Mouse (Mus musculus): Measurements from ENCODE around the gene Hsf2bp.

Hsf2bp gene

GRCm38 (mm10) chr17:31896311-31896710, 139.8 kb downstream of the Hsf2bp start:
- TF ChIP-seq GATA4 (IDR thresholded peaks at IDR 0.05; ENCODE audit: insufficient replicate concordance, low read length), result no peak

Measured in liver, adult (tissue).